Mouse (Mus musculus) gastrocnemius, adult 8-10 months (tissue): ENCODE results near the gene Ncoa3. TPM values are rescaled to one million over a fixed set of nuclear protein-coding genes. Genes with fewer than 3 reads are reported as not detected.
A peak's percentile ranks its signal among the peaks of the same experiment; 100 is the strongest.

ENCODE experiments used
- DNase-seq, 2 experiments: peaks; one replicate each; pipeline ENCODE4 v3.0.0; 2022; ENCODE audit warnings: low spot score in 2 of 2
- total RNA-seq, 4 experiments: library from RNA; stranded (reverse); gene quantifications; 2 replicates each; pipeline ENCODE4 v1.2.4; 2022

The Ncoa3 gene
- total RNA-seq, 4 experiments from 2014 or later = 12.1 to 18.8 (median 16.0) TPM

DNA sequence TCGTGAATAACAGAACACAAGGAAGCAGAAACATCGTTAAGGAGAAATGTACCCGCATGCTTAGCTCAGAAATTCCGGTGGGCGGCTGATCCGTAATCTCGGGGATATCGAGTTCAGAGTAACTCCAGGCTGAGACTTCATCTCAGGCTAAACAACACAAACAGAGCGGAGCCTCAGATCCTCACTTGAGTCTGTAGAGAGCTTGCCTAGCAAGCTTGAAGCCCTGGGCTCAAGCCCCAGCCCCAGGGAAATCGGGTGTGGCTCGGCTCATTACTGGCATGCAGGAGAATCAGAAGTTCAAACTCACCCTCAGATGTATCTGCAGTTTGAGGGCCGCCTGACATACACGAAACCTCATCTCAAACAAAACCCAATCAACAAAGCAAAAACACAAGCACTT is 22.5 kb upstream of the Ncoa3 start:
- DNase-seq = no peak

GRCm38 (mm10) chr2:165970767-165971166 is 21.7 kb upstream of the Ncoa3 start:
- DNase-seq = no peak

- no peak for DNase-seq
Measured at GRCm38 (mm10) chr2:165974383-165974782, 18.1 kb upstream of the Ncoa3 start.

- no peak for DNase-seq
Measured at GRCm38 (mm10) chr2:165976186-165976585, 16.2 kb upstream of the Ncoa3 start.

DNA sequence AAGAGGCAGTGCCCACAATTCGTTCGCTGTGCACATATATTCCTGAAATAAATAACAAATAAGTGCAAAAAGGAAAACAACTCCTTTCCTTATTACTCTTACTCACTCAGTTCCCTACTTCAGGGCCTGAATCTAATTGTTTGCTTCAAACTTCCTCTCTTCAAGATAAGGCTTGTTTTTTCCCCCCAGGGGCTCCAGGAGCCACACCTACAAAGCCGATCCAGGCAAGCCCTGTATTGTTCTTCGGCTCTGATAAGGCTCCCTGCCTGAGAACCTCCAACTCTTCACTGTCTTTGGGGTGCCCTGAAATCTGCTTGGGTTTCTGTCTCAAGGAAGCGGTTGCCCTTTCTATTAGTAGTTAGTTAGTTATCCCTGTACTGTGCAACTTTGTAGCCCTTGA is 15.6 kb upstream of the Ncoa3 start:
- no peak for DNase-seq

- DNase-seq = no peak
Measured at GRCm38 (mm10) chr2:165978119-165978518, 14.3 kb upstream of the Ncoa3 start.

GRCm38 (mm10) chr2:165981248-165981977 is 11.0 kb upstream of the Ncoa3 start:
- no peak for DNase-seq

DNA sequence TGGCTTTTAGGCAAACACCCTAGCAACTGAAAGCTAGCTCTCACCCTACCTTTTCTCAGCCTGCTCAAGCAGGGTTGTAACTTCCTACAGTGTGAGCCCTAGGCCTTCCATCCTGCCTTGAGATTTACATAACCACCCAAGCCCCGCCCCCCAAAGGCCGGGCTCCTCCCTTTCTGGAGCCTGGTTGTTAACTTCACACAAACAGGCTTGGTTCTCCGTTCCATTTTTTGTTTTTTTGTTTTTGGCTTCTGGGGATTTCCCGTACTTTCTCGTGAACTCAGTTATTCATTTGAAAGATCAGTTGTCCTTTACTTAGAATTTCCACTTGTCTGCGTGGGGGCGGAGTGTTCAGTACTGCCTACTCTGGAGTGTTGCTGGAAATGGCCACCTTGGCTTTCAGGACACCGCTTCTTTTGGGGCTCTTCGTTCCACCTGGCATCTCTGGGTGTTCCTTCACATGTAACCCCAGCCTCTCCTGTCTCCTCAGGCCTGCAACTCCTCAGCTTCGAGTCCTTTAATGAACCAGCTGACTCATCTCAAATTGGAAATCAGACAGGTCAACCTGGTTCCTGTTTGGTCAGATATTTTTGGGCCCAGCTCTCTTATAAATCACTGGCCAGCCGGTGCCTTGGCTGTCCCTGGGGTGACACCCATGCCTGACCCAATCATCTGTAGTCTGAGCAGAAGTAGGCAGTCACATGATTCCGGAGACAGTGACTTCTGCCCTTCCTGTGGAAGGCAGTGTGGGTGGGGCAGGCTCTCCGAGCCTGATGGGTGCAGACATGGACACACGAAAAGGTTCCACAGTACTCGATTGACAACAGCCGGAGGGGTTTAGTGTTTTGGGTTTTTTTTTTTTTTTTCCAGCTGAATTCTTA is 9.7 kb upstream of the Ncoa3 start:
- peak; percentile 62 to 73 for DNase-seq

DNA sequence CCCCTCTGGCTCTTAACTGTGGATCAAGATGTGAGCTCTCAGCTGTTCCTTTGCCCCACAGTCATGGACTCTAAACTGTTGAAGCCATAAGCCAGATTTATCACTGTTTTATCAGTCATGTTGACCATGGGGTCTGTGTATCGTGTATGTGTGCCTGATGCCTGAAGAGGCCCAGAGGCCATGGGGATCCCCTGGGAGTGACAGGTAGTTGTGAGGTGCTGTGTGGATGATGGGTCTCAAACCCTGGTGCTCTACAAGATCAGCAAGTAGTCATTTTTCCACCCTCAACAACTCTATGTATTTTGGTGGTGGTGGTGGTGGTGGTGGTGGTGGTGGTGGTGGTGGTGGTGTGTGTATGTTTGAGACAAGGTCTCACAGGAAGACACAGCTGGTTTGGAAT is 8.1 kb upstream of the Ncoa3 start:
- DNase-seq = no peak

DNA sequence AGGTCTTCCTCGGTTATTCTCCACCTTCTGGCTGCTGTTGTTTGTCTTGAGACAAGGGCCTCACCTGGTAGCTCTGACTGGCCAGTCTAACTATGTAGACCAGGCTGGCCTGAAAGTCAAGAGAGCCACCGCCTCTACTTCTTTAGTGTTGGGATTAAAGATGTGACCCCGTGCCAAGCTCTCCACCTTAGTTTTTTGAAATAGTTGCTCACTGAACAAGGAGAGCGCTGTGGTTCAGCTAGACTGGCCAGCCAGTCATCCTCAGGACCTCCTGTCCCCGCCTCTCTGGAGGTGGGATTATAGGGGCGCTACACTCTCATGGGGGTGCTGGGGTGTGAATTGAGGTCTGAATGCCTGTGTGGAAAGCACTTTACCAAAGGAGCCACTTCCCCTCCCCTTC is 7.5 kb upstream of the Ncoa3 start:
- no peak for DNase-seq

- DNase-seq = no peak
Measured at GRCm38 (mm10) chr2:165985581-165985980, 6.9 kb upstream of the Ncoa3 start.

- peak; percentile 75 to 81 for DNase-seq
Measured at GRCm38 (mm10) chr2:165986921-165987453, 5.4 kb upstream of the Ncoa3 start.

DNA sequence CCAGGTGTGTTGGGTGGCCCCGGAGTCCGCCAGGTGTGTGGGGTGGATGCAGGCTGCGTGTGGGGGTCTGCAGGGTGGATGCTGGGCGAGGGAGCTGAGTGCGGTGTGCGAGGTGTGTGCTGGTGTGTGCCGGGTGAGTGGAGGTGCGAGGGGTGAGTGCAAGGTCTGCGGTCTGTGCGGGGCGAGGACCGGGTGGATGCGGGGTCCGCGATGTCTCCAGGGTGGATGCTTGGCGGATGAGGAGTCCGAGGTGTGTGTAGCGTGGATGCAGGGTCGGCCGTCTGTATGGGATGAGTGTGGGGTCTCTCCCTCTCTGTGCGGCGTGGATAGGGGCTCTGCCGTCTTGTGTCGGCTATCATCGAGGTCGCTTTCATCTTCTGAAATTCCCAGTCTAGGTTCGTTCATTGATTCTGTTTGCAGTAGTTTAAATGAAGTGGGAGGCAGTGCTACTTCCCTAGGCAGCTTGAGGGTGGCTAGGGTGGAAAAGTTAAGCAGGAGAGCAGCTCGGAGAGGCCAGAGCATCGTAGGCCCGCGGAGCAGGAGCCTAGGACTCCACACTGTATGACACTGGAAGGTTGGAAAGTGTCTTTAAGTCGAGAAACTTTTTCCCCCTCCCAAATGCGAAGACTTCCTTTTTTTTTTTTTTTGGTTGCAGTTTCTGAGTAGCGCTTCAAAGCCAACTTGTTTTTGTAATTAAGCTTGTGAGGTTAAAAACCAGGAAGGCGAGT is 901 bp downstream of the Ncoa3 start:
- DNase-seq = no peak

GRCm38 (mm10) chr2:165994341-165994740 is 1.9 kb downstream of the Ncoa3 start:
- DNase-seq = no peak

GRCm38 (mm10) chr2:165995711-165996110 is 3.3 kb downstream of the Ncoa3 start:
- DNase-seq = no peak

- DNase-seq = no peak
Measured at GRCm38 (mm10) chr2:165996130-165996529, 3.7 kb downstream of the Ncoa3 start.

DNA sequence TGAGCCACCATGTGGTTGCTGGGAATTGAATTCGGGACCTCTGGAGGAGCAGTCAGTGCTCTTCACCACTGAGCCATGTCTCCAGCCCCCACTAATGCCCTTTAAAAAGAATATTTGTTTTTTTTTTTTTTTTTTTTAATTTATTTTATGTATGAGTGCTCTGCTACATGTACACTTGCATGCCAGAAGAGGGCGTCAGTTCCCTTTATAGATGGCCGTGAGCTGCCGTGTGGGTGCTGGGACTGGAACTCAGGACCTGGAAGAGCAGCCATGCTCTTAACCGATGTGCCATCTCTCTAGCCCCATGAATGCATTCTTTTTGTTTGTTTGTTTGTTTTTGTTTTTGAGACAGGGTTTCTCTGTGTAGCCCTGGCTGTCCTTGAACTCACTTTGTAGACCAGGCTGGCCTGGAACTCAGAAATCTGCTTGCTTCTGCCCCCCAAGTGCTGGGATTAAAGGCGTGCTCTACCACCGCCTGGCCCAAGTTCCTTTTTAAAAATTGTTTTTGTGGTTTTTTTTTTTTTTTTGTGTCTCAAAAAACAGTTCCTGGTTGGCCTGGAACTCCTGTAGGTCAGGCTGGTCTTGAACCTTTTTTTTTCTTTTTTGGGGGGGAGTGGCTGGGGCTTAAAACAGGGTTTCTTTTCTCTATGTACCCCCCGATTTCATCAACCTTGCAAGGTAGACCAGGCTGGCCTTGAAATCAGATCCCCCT is 5.0 kb downstream of the Ncoa3 start:
- DNase-seq = no peak

- no peak for DNase-seq
Measured at GRCm38 (mm10) chr2:165998969-165999368, 6.5 kb downstream of the Ncoa3 start.

- no peak for DNase-seq
Measured at GRCm38 (mm10) chr2:165999790-166000189, 7.4 kb downstream of the Ncoa3 start.

DNA sequence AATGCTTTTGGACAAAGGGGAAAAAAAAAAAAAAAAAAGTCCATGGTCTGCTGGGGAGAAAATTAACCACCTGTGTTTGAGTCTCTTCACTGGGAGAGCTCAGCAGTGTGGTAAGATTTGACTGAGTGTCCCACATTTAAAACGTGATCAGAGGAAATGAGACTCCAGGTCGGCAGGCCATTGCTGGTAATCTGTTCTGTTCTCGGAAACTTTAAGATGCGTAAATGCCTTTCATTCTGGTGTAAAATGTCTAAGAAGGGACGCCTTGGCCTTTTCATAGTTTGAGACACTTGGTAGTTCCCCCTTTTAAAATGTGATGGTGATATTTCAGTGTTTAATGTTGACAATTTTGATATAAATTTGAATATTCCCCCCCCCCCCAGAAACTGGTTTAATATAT is 7.8 kb downstream of the Ncoa3 start:
- DNase-seq = no peak

DNA sequence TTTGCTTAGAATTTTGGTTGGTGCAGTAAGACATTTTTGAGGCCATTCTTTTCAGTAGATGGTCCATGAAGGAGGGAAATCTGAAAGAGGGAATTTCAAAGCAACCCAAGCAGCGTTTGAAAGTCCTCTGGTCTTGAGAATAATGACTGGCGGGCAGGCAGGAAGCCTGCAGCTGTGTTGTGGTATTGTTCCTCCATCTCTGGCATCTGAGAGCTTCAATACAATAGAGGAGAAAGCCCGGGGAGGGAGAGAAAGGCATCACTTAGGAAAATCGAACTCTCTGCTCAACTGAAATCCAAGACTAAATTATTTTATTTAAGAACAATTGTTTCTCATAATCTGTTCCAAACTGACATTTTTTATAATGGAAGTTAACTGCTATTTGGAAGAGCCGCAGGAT is 8.3 kb downstream of the Ncoa3 start:
- DNase-seq = no peak
